12 mouse cellular contexts compared by ENCODE assay signal in genomic region chr5:76138512-76138911, GRCm38 (mm10). TPM values are rescaled to one million over a fixed set of nuclear protein-coding genes. Genes with fewer than 3 reads are reported as not detected.
DNase-seq lines count a peak whose midpoint lies in the region; ATAC-seq lines count a peak whose summit lies in the region.
"Had no signal": no experiment of that assay in that cellular context is flagged by ENCODE, and none has a peak within 500 bp of the region (broad histone marks: within the 10 kb centered on the region; RNA-seq: fewer than 3 reads in every experiment).

No protein-coding gene starts in this region.

- no peaks in the 10 kb centered on the region for H3K27me3 ChIP-seq in heart, embryonic 10.5 days (ENCODE audit: insufficient read depth, poor library complexity, severe bottlenecking)
- H3K27me3 ChIP-seq: hindbrain, embryonic 15.5 days had no signal

- no peak overlapping the region for H3K27ac ChIP-seq in heart, embryonic 10.5 days
- H3K27ac ChIP-seq: hindbrain, embryonic 15.5 days; kidney, postnatal 0 days had no signal

- intact Hi-C loops in heart, postnatal 36 days (cut with DNase I), result no loop called here

- H3K4me1 ChIP-seq in heart, embryonic 10.5 days, result peaks cover 21% of the 10 kb centered on the region

- DNase-seq in heart, embryonic 10.5 days (ENCODE audit: low spot score), result peak; percentile 80
- DNase-seq in heart, postnatal 36 days, result no peak
- peak; percentile 7 for DNase-seq in lung, postnatal 36 days
- DNase-seq in lung, postnatal 14 days, result no peak
- peak; percentile 83 for DNase-seq in c-Kit-positive CD71-positive TER-119-positive erythroid progenitor cells, embryonic 14.5 days (ENCODE audit: low spot score)
- DNase-seq in frontal cortex, postnatal 25 days (ENCODE audit: low spot score in 2 of 2), result no peak
- DNase-seq: B cell, adult 2 months; right cerebral cortex, postnatal 25 days had no signal

- H3K4me3 ChIP-seq in heart, embryonic 10.5 days, result no peak overlapping the region
- H3K4me3 ChIP-seq: hindbrain, embryonic 15.5 days had no signal

- no peaks in the 10 kb centered on the region for H3K36me3 ChIP-seq in heart, embryonic 10.5 days
- H3K36me3 ChIP-seq: hindbrain, embryonic 15.5 days had no signal

- 43% methylated on average over 10 of the region's 10 CpGs for WGBS in heart, embryonic 10.5 days

- ATAC-seq in megakaryocyte-erythroid progenitor cell, adult 5-6 weeks (replicated peaks; ENCODE audit: low FRiP score, low TSS enrichment, poor library complexity, severe bottlenecking), result peak; percentile 73
- ATAC-seq in granulocyte monocyte progenitor cell, adult 5-6 weeks (replicated peaks; ENCODE audit: poor library complexity, severe bottlenecking), result no peak

- no peaks in the 10 kb centered on the region for H3K9me3 ChIP-seq in heart, embryonic 10.5 days
- H3K9me3 ChIP-seq: hindbrain, embryonic 15.5 days had no signal

RNA-seq across cellular contexts. Expression of gene Srd5a3, which starts 1.6 kb away (rescaled TPM):
- polyA plus RNA-seq in heart, embryonic 10.5 days (2016; fragmentation: Nextera tagmentation; extraction: Ambion mirVana), result 31.0 and 32.6 TPM in 2 replicates
- total RNA-seq in heart, postnatal 36 days (2021), result 1 to 10 TPM; 9.0 to 9.2 TPM
- total RNA-seq in megakaryocyte-erythroid progenitor cell, adult 5-6 weeks (2014; fragmentation: Nextera tagmentation), result 15.7 and 21.5 TPM in 2 replicates
- total RNA-seq in megakaryocyte-erythroid progenitor cell, adult 5-6 weeks (2017), result 9.0 and 21.2 TPM in 2 replicates
- total RNA-seq in granulocyte monocyte progenitor cell, adult 5-6 weeks (2014; fragmentation: Nextera tagmentation), result 36.0 and 38.7 TPM in 2 replicates
- total RNA-seq in granulocyte monocyte progenitor cell, adult 5-6 weeks (2017), result 34.8 and 40.6 TPM in 2 replicates

RNA-seq across cellular contexts. Expression of gene Tmem165, which starts 45.2 kb away (rescaled TPM):
- polyA plus RNA-seq in heart, embryonic 10.5 days (2016; fragmentation: Nextera tagmentation; extraction: Ambion mirVana), result 71.1 and 101 TPM in 2 replicates
- total RNA-seq in heart, postnatal 36 days (2021), result 10 to 100 TPM; 19.3 to 23.3 TPM
- total RNA-seq in megakaryocyte-erythroid progenitor cell, adult 5-6 weeks (2014; fragmentation: Nextera tagmentation), result 40.1 and 49.1 TPM in 2 replicates
- 44.2 and 72.1 TPM in 2 replicates for total RNA-seq in megakaryocyte-erythroid progenitor cell, adult 5-6 weeks (2017)
- total RNA-seq in granulocyte monocyte progenitor cell, adult 5-6 weeks (2014; fragmentation: Nextera tagmentation), result 98.5 and 105 TPM in 2 replicates
- total RNA-seq in granulocyte monocyte progenitor cell, adult 5-6 weeks (2017), result 133 and 147 TPM in 2 replicates

Comparison
In these comparisons a context has a peak if more than half of its experiments do, and no peak if none do; other contexts are left out.
1. DNase-seq: peak in heart, embryonic 10.5 days (single experiment), lung, postnatal 36 days (single experiment) and c-Kit-positive CD71-positive TER-119-positive erythroid progenitor cells, embryonic 14.5 days (single experiment); none in heart, postnatal 36 days (0 of 2), lung, postnatal 14 days (single experiment) and frontal cortex, postnatal 25 days (0 of 2).